Mouse (Mus musculus) MEL (cell line): ENCODE measurements around the gene Msx2.

Experiments
- GABPA ChIP-seq: IDR thresholded peaks from 2 replicates; pipeline ENCODE4 v1.6.1; 2012; ENCODE audit warnings: low read depth, mild to moderate bottlenecking, inconsistent platforms, low read length, improper control_type of control experiment, moderate library complexity
- JUND ChIP-seq: IDR thresholded peaks from 2 replicates; pipeline ENCODE4 v1.6.1; 2011; ENCODE audit warnings: low read depth, mild to moderate bottlenecking, improper control_type of control experiment, low read length
- MAX ChIP-seq: IDR thresholded peaks from 2 replicates; pipeline ENCODE4 v1.6.1; 2011; ENCODE audit warnings: low read length, improper control_type of control experiment
- NELFE ChIP-seq: IDR thresholded peaks from 2 replicates; pipeline ENCODE4 v1.6.1; 2011; ENCODE audit warnings: low read depth, low read length, improper control_type of control experiment
- POLR2A ChIP-seq, 2 experiments: IDR thresholded peaks; 2 replicates each; pipeline ENCODE4 v1.6.1; 2011 to 2012; ENCODE audit warnings: low read length in 2 of 2, mild to moderate bottlenecking in 2 of 2, control low read depth in 1 of 2, improper control_type of control experiment in 1 of 2, low read depth in 1 of 2, moderate library complexity in 1 of 2; ENCODE audit not compliant: control insufficient read depth in 1 of 2, insufficient read depth in 1 of 2, poor library complexity in 1 of 2
- POLR2AphosphoS2 ChIP-seq: IDR thresholded peaks from 2 replicates; pipeline ENCODE4 v1.6.1; 2011; ENCODE audit warnings: low read length, improper control_type of control experiment

DNA sequence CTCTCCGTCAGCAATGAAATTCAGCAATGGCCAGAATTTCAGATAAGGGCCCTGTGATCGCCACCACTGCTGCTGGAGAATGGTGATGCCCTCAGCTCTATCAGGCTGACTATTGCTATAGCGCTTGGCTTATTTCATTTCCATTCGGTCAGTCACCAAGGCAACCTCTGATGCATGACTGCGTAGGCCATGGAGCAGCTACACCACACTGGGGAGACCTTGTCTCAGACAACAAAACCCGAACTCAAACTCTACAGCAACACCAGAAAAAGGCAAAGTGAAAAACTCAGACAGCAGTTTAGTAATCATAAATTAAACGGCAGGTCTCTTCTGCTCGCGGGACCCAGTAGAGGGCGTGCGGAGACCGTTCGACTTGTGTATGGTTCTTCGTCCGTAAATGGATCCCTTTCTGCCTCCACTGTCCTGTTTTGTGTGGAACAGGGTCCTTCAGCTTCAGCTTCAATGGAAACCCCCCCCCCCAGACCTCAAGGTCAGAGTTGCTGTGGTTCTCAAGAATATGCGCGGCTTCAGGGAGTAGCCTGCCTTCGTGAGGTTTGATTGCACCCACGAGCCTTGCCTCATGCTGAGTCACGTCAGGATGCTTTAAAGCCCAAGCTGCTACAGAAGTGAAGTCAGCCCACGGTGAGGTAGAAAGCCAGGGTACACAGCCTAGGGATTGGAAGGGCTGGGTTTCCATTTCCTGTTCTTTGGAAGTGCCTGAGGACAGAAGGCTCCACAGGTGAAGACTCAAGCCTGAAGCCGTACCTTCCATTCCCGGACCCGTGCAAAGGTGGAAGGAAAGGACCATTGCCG, 30.5 kb downstream of the Msx2 start:
- TF ChIP-seq POLR2AphosphoS2 (no peak), GABPA (no peak), NELFE (no peak), MAX (no peak), POLR2A (IDR thresholded peaks at IDR 0.05; ENCODE audit: control insufficient read depth in 1 of 2, insufficient read depth in 1 of 2, low read depth in 1 of 2, low read length in 2 of 2, poor library complexity in 1 of 2) (no peak), JUND (no peak)
